ENCODE assay signal across 15 mouse cellular contexts in genomic region chr15:52484276-52484675, GRCm38 (mm10).
"Had no signal": no experiment of that assay in that cellular context is flagged by ENCODE, and none has a peak within 500 bp of the region (broad histone marks: within the 10 kb centered on the region; RNA-seq: fewer than 3 reads in every experiment).

No protein-coding gene starts in this region.

- DNase-seq: heart, postnatal 10 days; heart, postnatal 14 days; heart, postnatal 36 days; heart, postnatal 4 days; kidney, adult 11 months; kidney, adult 18-20 months; kidney, adult 2 months; kidney, adult 8-10 months; kidney, adult 9 months; kidney, postnatal 10 days; kidney, postnatal 14 days; kidney, postnatal 25 days; kidney, postnatal 36 days; layer of hippocampus, adult 9-11 months; layer of hippocampus, postnatal 36 days had no signal
